Mouse (Mus musculus) testis, adult 2 months (tissue): ENCODE measurements around the gene Cyb5r2.

Source experiments
- CTCF ChIP-seq: fragments of 200-500 bp; IDR thresholded peaks from 2 replicates; pipeline ENCODE4 v1.5.1; 2012; ENCODE audit warnings: low read depth, mild to moderate bottlenecking, inconsistent platforms, low read length, moderate library complexity; ENCODE audit not compliant: control insufficient read depth, insufficient read depth, insufficient replicate concordance
- POLR2A ChIP-seq: fragments of 200-500 bp; IDR thresholded peaks from 2 replicates; pipeline ENCODE4 v1.6.1; 2012; ENCODE audit warnings: low read depth, mild to moderate bottlenecking, inconsistent platforms, low read length, moderate library complexity; ENCODE audit not compliant: control insufficient read depth

- TF ChIP-seq CTCF, result no peak
- no peak for TF ChIP-seq POLR2A
These were observed 10.4 kb downstream of the Cyb5r2 start for GRCm38 (mm10) chr7:107747476-107747875.
